Mouse (Mus musculus) forebrain, postnatal 0 days (tissue): ENCODE data around the gene Htr2a. TPM values are rescaled to one million over a fixed set of nuclear protein-coding genes. Genes with fewer than 3 reads are reported as not detected.

ENCODE experiments used
- ATAC-seq: fragments of 200-750 bp; cut with Nextera tagmentation; 2 replicates; pipeline ENCODE4 v1.8.0; 2017; ENCODE audit warnings: mild to moderate bottlenecking, moderate library complexity
- DNase-seq: peaks from one replicate; pipeline ENCODE4 v3.0.0-alpha.2; 2015
- H3K27ac ChIP-seq: fragments of 300-500 bp; sonication (generic); 2 replicates; pipeline ENCODE4 v1.5.1; 2014; ENCODE audit warnings: low read depth, mild to moderate bottlenecking, antibody characterized with exemption, low read length, moderate library complexity, mixed read lengths
- H3K27me3 ChIP-seq: fragments of 300-500 bp; sonication (generic); 2 replicates; pipeline ENCODE4 v1.6.1; 2014; ENCODE audit warnings: mild to moderate bottlenecking, low read length, mixed read lengths; ENCODE audit not compliant: insufficient read depth
- H3K36me3 ChIP-seq: fragments of 300-500 bp; sonication (generic); 2 replicates; pipeline ENCODE4 v1.6.1; 2014; ENCODE audit warnings: mild to moderate bottlenecking, moderate library complexity; ENCODE audit not compliant: insufficient read depth
- H3K4me1 ChIP-seq: fragments of 300-500 bp; sonication (generic); 2 replicates; pipeline ENCODE4 v1.6.1; 2014; ENCODE audit warnings: antibody characterized with exemption; ENCODE audit not compliant: insufficient read depth
- H3K4me2 ChIP-seq: fragments of 300-500 bp; sonication (generic); 2 replicates; pipeline ENCODE4 v1.6.1; 2014; ENCODE audit warnings: low read depth, mild to moderate bottlenecking, moderate library complexity
- H3K4me3 ChIP-seq: fragments of 300-500 bp; sonication (generic); 2 replicates; pipeline ENCODE4 v1.5.1; 2014; ENCODE audit warnings: low read depth, low read length, mixed read lengths
- H3K9ac ChIP-seq: fragments of 300-500 bp; sonication (generic); 2 replicates; pipeline ENCODE4 v1.6.1; 2014; ENCODE audit warnings: mild to moderate bottlenecking
- H3K9me3 ChIP-seq: fragments of 300-500 bp; sonication (generic); 2 replicates; pipeline ENCODE4 v1.6.1; 2016; ENCODE audit warnings: low read length
- CTCF ChIP-seq: sonication (generic); IDR thresholded peaks from 2 replicates; pipeline ENCODE4 v1.5.1; 2016; ENCODE audit warnings: antibody characterized with exemption, control low read depth, low read depth
- WGBS: fragments of 180-500 bp; shearing (Covaris S2); extraction: QIAGEN DNeasy Blood & Tissue Kit; methylation state at CpG from one replicate; pipeline ENCODE4 v1.1.7; 2014; 5-methylcytosine and 5-hydroxymethylcytosine counted together
- polyA plus RNA-seq: library from polyadenylated mRNA; unstranded; fragments of >200 nt; fragmentation: Nextera tagmentation; extraction: Ambion mirVana; gene quantifications from 2 replicates; pipeline ENCODE4 v1.2.1, GENCODE M21; 2015
- total RNA-seq: library from RNA; depleted of rRNA; stranded (reverse); fragments of >200 nt; gene quantifications from 2 replicates; pipeline ENCODE4 v1.2.3, GENCODE M21; 2014

Gene Htr2a
- total and polyA plus RNA-seq, 2 experiments from 2014 or later, result 1.5 to 7.1 TPM

DNA sequence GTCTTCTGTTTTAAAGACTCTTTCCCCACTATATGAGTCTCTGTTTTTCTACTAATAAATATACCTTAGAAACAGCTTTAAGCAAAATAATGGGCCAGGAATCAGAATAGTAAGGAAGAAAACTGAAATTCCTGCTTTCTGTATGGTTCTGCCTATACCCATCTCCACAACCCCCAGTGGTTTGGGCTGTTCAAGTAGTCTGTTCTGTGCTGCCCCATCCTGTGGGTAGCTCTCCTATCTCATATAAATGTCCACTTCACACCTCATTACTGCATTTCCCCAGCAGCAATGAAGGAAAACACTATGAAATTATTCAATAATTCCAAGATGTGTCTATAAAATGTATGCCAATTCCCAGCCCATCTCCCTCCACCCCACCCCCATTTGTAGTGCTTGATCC lies 56.8 kb downstream of the Htr2a start:
- no peak for DNase-seq
- ATAC-seq, result no peak
- no peaks in the 10 kb centered on the region for H3K4me1 ChIP-seq
- H3K4me2 ChIP-seq, result no peak overlapping the region
- no peaks in the 10 kb centered on the region for H3K9me3 ChIP-seq
- H3K36me3 ChIP-seq, result no peaks in the 10 kb centered on the region
- TF ChIP-seq CTCF, result no peak
- no peaks in the 10 kb centered on the region for H3K27me3 ChIP-seq
- no peak overlapping the region for H3K4me3 ChIP-seq
- no peak overlapping the region for H3K9ac ChIP-seq
- no peak overlapping the region for H3K27ac ChIP-seq

DNA sequence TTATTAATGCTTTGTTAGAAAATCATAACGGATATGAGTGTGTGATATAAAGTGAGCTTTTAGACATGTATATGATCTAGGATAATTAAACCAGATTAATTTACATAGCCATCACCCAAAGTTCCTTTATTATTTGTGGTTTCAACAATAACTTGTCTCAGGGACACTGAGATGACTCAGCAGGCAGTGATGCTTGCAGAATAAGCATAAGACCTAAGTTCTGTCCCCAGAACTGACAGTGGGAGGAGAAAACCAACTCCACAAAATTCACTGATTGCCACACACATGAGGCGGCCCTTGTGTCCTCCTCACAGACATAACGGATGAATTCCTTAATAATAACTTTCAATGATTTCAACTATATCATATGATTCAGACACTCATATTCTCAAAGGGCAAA lies 58.6 kb downstream of the Htr2a start:
- no peak overlapping the region for H3K4me3 ChIP-seq
- no peak for DNase-seq
- no peaks in the 10 kb centered on the region for H3K36me3 ChIP-seq
- H3K4me2 ChIP-seq, result no peak overlapping the region
- no peak overlapping the region for H3K9ac ChIP-seq
- H3K27me3 ChIP-seq, result no peaks in the 10 kb centered on the region
- H3K27ac ChIP-seq, result no peak overlapping the region
- TF ChIP-seq CTCF, result no peak
- no peak for ATAC-seq
- WGBS, result 94% methylated on average over 3 of the region's 3 CpGs
- H3K9me3 ChIP-seq, result no peaks in the 10 kb centered on the region
- no peaks in the 10 kb centered on the region for H3K4me1 ChIP-seq

DNA sequence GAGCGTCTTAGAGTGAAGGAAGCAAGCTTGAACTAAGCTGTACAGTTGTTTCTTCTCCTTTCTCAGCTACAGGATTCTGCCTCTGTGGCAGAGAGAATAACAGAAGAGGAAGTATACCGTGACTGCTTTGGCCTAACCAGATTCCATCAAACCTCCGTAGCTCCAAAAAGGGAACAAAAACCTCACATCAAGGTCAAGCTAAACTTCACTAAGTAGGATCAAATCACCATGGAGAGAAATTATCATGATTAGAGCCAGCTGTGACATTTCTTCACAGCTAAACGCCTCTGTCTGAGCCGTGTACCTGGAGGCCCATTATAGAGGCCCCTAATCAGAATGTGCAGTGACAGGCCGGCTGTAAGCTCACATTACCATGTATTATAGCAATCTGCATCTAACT lies 63.3 kb downstream of the Htr2a start:
- WGBS, result 71% methylated on average over 6 of the region's 6 CpGs
- H3K27me3 ChIP-seq, result no peaks in the 10 kb centered on the region
- H3K9me3 ChIP-seq, result no peaks in the 10 kb centered on the region
- no peaks in the 10 kb centered on the region for H3K4me1 ChIP-seq
- DNase-seq (no peak), ATAC-seq (no peak)
- H3K4me2 ChIP-seq, result no peak overlapping the region
- no peak overlapping the region for H3K27ac ChIP-seq
- TF ChIP-seq CTCF, result no peak
- no peaks in the 10 kb centered on the region for H3K36me3 ChIP-seq
- no peak overlapping the region for H3K9ac ChIP-seq
- H3K4me3 ChIP-seq, result no peak overlapping the region

DNA sequence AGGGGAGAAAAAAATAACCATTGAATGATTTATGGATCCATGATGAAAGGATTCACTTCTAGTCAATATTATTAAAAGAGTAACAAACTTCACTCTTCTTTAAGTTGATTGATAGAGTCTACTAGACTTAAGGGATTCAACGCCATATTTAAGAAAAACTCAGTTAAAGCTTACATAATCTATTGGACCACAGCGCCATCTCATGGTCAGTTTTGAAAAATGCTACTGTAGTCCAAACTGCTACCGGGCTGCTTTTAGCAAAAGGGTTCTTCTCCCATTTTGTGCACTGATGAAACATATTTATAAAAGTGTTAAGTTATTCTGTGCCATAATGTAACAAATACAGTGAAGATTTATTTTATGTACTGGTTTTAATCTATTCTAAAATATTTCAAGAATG lies 68.4 kb downstream of the Htr2a start:
- ATAC-seq (peak; percentile 51; the same call in 1 of the 2 replicates), DNase-seq (peak; percentile 82)
- Histone ChIP-seq H3K4me2 (no peak overlapping the region), H3K36me3 (no peaks in the 10 kb centered on the region), H3K4me1 (no peaks in the 10 kb centered on the region), H3K9ac (no peak overlapping the region), H3K4me3 (no peak overlapping the region), H3K9me3 (no peaks in the 10 kb centered on the region), H3K27me3 (no peaks in the 10 kb centered on the region), H3K27ac (no peak overlapping the region)
- TF ChIP-seq CTCF, result peak; percentile 68
- 18% methylated on average over 3 of the region's 3 CpGs for WGBS

DNA sequence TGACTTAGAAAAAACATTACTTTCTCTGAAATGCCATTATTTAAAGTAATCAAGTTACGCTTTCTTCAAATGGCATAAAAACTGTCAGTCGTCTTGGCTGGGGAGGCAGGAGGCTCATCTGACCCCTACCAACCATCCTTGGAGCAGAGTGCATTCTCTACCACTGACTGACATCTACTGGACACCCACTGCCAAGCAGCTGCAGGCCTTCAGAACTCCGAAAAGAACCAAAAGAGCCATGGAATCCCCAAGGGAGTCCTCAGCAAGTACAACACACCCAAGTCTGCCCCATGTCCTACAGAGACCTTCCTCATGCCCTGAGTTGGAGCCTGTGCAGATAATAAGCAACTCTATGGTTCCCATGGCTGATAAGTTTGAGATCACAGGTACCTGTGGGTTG lies 82.9 kb downstream of the Htr2a start:
- Histone ChIP-seq H3K4me1 (no peaks in the 10 kb centered on the region), H3K36me3 (no peaks in the 10 kb centered on the region), H3K27me3 (no peaks in the 10 kb centered on the region), H3K9me3 (no peaks in the 10 kb centered on the region), H3K4me3 (no peak overlapping the region), H3K4me2 (no peak overlapping the region), H3K9ac (no peak overlapping the region), H3K27ac (no peak overlapping the region)
- DNase-seq (no peak), ATAC-seq (no peak)
- 73% methylated on average over 3 of the region's 3 CpGs for WGBS
- no peak for TF ChIP-seq CTCF

DNA sequence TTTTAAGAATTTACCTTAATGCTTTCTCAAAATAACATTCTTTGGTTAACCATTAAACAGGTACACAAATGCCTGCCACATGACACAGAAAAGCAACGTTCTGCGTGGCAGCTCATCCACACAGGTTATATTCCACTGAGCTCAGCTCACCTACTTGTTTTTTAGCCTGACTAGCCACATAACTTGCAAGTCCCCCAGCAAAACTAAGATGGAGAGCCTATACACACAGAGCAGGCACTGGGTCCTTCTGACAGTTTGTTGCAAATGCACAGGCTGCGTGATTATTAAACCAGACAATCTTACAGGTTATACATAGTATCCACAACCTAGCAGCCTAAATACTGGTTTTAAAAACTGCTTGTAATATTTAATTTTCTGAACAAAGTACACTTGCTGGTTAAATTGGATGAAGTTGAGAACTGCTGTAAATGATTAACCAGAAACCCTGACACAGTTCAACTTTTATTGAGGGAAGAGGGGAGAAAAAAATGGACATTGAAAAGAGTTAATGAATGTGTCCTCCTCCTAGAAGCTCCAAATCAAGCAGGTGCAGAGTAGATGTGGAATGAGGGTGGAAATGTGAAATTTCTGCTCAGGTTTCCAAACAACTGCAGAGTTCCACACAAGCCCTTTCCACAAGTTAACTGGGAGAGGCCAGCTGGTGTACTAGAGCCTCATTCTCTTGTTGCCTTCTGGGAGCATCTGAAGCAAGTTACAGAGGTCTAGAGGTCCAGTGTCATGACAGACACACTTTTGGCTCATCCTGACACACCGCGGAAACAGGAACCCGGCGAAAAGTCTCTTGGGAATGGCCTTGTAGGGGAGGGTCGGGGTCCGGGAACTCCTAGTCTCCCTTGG lies 90.8 kb downstream of the Htr2a start:
- no peak; the same call in 1 of the 2 replicates for ATAC-seq
- TF ChIP-seq CTCF, result no peak
- peaks cover 9% of the 10 kb centered on the region for H3K4me1 ChIP-seq

DNA sequence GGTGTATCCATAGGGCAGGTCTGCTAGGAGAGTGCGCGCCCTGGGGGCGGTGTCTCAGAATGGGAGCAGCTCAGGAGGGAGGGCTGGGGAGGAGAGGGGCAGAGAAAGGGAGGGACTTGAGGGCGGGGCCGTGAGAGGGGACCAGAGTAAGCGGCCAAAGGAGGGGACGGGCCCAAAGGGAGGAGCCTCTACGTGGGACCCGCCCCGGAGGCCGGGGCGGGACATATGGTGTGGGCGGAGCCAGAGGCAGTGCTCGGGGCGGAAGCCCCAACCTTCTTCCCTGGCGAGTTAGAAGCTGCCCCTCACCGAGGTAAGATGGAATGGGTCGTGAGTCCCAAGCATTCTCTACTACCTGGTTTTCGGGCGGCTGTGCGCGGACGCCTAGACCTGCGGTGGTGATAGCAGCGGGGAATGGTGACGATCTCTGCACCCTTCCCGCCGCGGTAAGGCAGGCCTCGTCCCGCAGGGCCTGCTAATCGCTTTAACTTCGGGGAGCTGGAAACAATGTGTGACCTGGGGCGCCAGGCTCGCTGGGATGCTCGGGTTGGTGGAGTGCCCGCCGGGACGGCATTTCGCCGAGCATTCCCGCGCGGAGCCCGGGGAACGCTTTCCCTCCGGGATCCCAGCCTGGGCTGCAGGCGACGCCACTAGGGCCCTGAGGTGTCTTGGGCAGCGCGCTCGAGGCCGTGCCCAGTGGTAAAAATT lies 91.6 kb downstream of the Htr2a start, which contains the start of gene Esd:
Gene Esd (plus strand): TSS at position 219 of the 705 bp plus-strand sequence.
- H3K4me3 ChIP-seq, result peak within 1 kb of the TSS; percentile 61
- H3K27me3 ChIP-seq, result no peaks in the 10 kb centered on the region
- H3K36me3 ChIP-seq, result 0 out of 2 replicates have a peak, but pooled peaks cover 4% of the 10 kb centered on the region
- TF ChIP-seq CTCF, result peak; percentile 15; the same call in 1 of the 2 replicates
- peak; percentile 86 for DNase-seq
- WGBS, result under 1% methylated on average over 51 of the region's 53 CpGs
- peak within 1 kb of the TSS; percentile 82 for H3K9ac ChIP-seq
- H3K9me3 ChIP-seq, result no peaks in the 10 kb centered on the region
- H3K27ac ChIP-seq, result peak within 1 kb of the TSS; percentile 48; the same call in 1 of the 2 replicates
- peak within 1 kb of the TSS; percentile 85 for H3K4me2 ChIP-seq
- peak; percentile 97 for ATAC-seq
- peaks cover 9% of the 10 kb centered on the region for H3K4me1 ChIP-seq

More for the DNA sequence above, 90.8 kb downstream of the Htr2a start:
- DNase-seq, result no peak
- Histone ChIP-seq H3K4me2 (peak overlapping the region; percentile 85), H3K36me3 (no peaks in the 10 kb centered on the region), H3K9ac (peak overlapping the region; percentile 82; the same call in 1 of the 2 replicates), H3K27me3 (no peaks in the 10 kb centered on the region), H3K27ac (peak overlapping the region; percentile 5; the same call in 1 of the 2 replicates), H3K4me3 (peak overlapping the region; percentile 61), H3K9me3 (no peaks in the 10 kb centered on the region)
- WGBS, result 30% methylated on average over 9 of the region's 9 CpGs
